Mouse (Mus musculus): ENCODE measurements at regions not wholly inside any gene's neighbourhood (a gene's known extent, or its start where the extent isn't known, plus 50 kb on each side); places are given as distances from the start of the nearest gene placed in this dataset.

DNA sequence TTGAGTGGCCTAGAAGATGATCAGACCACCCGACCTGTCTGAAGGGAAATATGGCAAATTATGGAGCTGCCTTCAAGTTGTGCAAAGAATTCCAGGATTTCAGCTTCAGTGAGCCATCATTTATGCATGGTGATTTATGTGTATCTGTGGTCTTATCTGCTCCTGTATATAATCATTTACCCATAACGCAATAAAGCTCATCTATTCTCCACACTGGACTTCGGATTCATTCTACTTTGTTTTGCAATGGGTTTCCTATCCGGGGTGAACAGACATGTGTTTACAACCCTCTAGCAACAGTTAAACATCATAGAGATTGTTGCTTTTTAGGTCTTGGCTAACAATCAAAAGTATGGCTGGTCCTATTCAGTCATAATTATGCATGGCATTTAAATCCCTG, 145.1 kb downstream of the Pcdh10 start:
- 37% methylated on average over 4 of the region's 4 CpGs for WGBS
- Histone ChIP-seq H3K4me1 (no peaks in the 10 kb centered on the region), H3K27me3 (replicated peaks) (no peaks in the 10 kb centered on the region), H3K4me3 (replicated peaks) (no peak overlapping the region), H3K9me3 (no peaks in the 10 kb centered on the region), H3K9ac (no peak overlapping the region), H3K27ac (no peak overlapping the region), H3K36me3 (no peaks in the 10 kb centered on the region), H3K4me2 (no peak overlapping the region)
- no peak for ATAC-seq (ENCODE audit: insufficient read depth, low FRiP score, low read depth)

DNA sequence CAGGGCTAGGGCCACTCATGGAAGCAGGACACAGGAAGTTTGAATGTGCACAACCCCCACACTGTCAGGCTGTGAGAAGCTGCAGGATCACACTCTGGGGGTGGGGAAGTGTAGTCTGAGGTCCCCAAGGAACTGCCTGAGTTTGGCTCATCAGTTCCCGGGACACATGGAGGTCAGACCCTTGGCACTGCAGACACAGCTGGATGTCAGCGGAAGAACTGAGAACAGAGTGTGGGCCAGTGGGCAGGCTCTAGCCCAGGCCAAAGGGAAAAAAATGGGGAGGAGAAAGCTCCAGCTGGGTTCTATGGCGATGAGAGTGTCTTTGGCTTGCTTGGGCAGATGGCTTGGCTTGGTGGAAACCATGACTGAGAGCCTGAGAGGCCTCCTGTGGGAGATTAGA, 168.9 kb downstream of the Pcdh10 start:
- no peak overlapping the region for H3K9ac ChIP-seq
- 87% methylated on average over 3 of the region's 3 CpGs for WGBS
- no peaks in the 10 kb centered on the region for H3K4me1 ChIP-seq
- no peak overlapping the region for H3K4me3 ChIP-seq (replicated peaks)
- no peak for ATAC-seq (ENCODE audit: insufficient read depth, low FRiP score, low read depth)
- H3K27ac ChIP-seq = no peak overlapping the region
- H3K4me2 ChIP-seq = no peak overlapping the region
- no peaks in the 10 kb centered on the region for H3K27me3 ChIP-seq (replicated peaks)
- H3K9me3 ChIP-seq = no peaks in the 10 kb centered on the region
- no peaks in the 10 kb centered on the region for H3K36me3 ChIP-seq

DNA sequence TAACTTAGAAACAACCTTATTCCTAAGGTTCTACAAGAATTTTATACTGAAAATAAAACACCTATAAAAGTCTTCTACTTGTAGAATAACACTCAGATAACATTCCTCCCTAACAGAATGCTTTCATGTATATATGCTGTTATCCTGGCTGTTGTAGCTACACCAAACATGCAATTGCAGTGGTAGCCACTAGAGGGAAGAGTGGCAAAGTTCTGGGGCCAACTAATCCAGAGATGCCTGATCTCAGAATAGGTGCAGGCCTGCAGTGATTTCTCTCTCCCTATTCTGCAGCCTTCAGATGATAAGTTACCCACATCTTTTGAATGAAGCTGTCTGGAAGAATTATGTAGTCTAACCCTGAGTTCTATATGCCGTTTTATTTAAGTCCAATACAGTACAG, 177.5 kb downstream of the Pcdh10 start:
- H3K9me3 ChIP-seq = no peaks in the 10 kb centered on the region
- no peak overlapping the region for H3K4me3 ChIP-seq (replicated peaks)
- H3K36me3 ChIP-seq = no peaks in the 10 kb centered on the region
- no peak overlapping the region for H3K27ac ChIP-seq
- 32% methylated on average over 1 of the region's 1 CpGs for WGBS
- H3K4me2 ChIP-seq = no peak overlapping the region
- H3K27me3 ChIP-seq (replicated peaks) = no peaks in the 10 kb centered on the region
- H3K9ac ChIP-seq = no peak overlapping the region
- no peaks in the 10 kb centered on the region for H3K4me1 ChIP-seq
- no peak for ATAC-seq (ENCODE audit: insufficient read depth, low FRiP score, low read depth)

DNA sequence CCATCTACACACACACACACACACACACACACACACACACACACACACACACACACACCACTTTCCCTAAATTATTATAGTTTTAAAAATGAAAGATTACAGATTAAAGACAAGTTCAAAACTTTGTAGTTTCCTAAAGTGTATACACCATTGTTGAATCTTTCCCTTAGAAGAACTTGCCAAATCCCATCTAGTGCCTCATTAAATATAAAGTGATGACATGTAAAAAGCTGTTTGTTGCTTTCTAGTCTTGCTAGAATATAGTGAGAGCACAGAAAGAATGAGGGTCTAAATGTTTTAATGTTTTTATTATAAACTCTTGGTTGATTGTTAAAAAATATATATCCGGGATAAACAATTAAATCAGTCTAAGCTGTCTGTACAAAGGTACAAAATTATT, 194.8 kb downstream of the Pcdh10 start:
- Histone ChIP-seq H3K9me3 (no peaks in the 10 kb centered on the region), H3K36me3 (no peaks in the 10 kb centered on the region), H3K4me2 (no peak overlapping the region), H3K27me3 (replicated peaks) (no peaks in the 10 kb centered on the region), H3K4me3 (replicated peaks) (no peak overlapping the region), H3K27ac (no peak overlapping the region), H3K9ac (no peak overlapping the region), H3K4me1 (no peaks in the 10 kb centered on the region)
- ATAC-seq (ENCODE audit: insufficient read depth, low FRiP score, low read depth) = no peak
- WGBS = 98% methylated on average over 1 of the region's 1 CpGs

DNA sequence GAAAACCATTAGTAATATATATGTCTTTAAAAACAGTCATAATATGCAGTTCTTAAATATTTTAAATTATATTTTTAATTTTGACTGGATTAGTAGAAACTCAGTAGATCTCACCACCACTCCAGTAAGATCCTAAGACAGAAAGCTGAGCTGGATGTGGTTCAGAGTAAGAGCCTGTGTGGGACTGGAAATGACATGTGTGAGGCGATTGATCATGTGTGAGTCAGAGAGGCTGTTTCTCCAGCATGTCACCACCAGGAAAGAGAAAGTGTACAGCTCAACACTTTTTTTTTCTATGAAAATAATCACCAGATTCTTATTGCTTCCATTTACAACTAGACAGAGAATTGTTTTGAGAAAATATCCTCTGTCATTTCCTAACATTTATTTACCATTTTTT, 198.8 kb downstream of the Pcdh10 start:
- Histone ChIP-seq H3K4me3 (replicated peaks) (no peak overlapping the region), H3K36me3 (no peaks in the 10 kb centered on the region), H3K9me3 (no peaks in the 10 kb centered on the region), H3K27ac (no peak overlapping the region), H3K9ac (no peak overlapping the region), H3K4me2 (no peak overlapping the region), H3K4me1 (no peaks in the 10 kb centered on the region), H3K27me3 (replicated peaks) (no peaks in the 10 kb centered on the region)
- no peak for ATAC-seq (ENCODE audit: insufficient read depth, low FRiP score, low read depth)
- WGBS = 82% methylated on average over 1 of the region's 1 CpGs

DNA sequence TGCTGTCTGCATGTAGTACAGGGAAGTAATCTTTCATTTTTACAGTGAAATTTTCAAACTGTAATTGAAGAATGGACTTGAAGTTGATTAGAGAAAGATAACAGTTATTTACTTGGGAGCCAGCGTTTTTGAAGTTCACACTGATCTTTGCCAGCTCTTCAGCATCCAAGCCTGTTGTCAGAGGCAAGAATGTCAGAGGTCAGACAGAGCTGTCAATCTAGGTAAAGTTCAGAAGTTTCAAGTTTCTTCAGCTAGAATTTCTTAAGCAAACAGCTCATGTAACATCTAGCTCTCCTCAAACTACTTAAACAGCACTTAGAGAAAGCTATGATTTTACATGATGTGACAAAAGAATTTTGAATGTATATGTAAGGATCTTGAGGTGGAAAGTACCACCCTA, 215.4 kb downstream of the Pcdh10 start:
- Histone ChIP-seq H3K4me2 (no peak overlapping the region), H3K4me3 (replicated peaks) (no peak overlapping the region), H3K27me3 (replicated peaks) (no peaks in the 10 kb centered on the region), H3K9ac (no peak overlapping the region), H3K36me3 (no peaks in the 10 kb centered on the region), H3K27ac (no peak overlapping the region), H3K4me1 (no peaks in the 10 kb centered on the region), H3K9me3 (no peaks in the 10 kb centered on the region)
- no peak for ATAC-seq (ENCODE audit: insufficient read depth, low FRiP score, low read depth)
- WGBS = 36% methylated on average over 1 of the region's 1 CpGs

DNA sequence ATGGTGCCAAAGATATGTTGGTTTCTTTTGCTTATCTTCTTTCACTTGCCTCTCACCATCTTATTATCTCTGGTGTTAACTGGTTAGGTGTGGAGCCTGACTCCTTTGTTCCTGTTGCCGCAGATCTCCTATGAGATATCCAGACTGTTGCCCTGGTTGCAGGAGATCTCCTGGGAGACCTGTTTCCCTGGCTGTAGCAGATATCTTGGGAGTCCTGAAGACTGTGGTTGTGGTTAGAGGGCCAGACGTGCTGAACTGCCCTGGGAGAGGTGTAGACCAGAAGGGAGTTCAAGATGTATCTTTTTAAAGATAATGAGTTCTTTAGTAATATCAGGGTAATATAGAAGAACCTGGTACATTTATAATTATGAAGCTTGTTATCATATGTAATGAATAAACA, 224.1 kb downstream of the Pcdh10 start:
- Histone ChIP-seq H3K9me3 (no peaks in the 10 kb centered on the region), H3K36me3 (no peaks in the 10 kb centered on the region), H3K4me2 (no peak overlapping the region), H3K9ac (no peak overlapping the region), H3K4me1 (no peaks in the 10 kb centered on the region), H3K27ac (no peak overlapping the region), H3K27me3 (replicated peaks) (no peaks in the 10 kb centered on the region), H3K4me3 (replicated peaks) (no peak overlapping the region)
- no peak for ATAC-seq (ENCODE audit: insufficient read depth, low FRiP score, low read depth)
- 76% methylated on average over 2 of the region's 2 CpGs for WGBS

DNA sequence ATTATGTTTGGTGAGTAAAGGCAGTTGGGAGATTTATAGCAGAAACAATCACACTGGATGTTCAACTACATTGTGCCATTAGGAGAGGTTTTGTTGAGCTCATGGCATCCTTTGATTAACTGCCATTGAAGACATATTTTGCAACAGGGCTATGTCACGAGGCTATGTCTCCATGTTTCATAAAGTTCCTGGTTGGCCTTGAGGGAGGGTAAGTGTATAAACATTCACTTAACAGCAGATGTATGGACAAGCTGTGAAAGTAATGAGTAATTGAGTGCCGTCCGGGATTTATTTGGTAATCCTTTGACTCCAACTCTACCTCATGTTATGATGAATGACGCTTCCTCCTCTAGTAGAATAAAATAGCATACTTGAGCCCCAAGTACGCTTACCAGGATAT, 225.0 kb downstream of the Pcdh10 start:
- no peak for ATAC-seq (ENCODE audit: insufficient read depth, low FRiP score, low read depth)
- WGBS = 40% methylated on average over 5 of the region's 5 CpGs
- Histone ChIP-seq H3K36me3 (no peaks in the 10 kb centered on the region), H3K9me3 (no peaks in the 10 kb centered on the region), H3K27me3 (replicated peaks) (no peaks in the 10 kb centered on the region), H3K9ac (no peak overlapping the region), H3K4me1 (no peaks in the 10 kb centered on the region), H3K4me3 (replicated peaks) (no peak overlapping the region), H3K4me2 (no peak overlapping the region), H3K27ac (no peak overlapping the region)

DNA sequence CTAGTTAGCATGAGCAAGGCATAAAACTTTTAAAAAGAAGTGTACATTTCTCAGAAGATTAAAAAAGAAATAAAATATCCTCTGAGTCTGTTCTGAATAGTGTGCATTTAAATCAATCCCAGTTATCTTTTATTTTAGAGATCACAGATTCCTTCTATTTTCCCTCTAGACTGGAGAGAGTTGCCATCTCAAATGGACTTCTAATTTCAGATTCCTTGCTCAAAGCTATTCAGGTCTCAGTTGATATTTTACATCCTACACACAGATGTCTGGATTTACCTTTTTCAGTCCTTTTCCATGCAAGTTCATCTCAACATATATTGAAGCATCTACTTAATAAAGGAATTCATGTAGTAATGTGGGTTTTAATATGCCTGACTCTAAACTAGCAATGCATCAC, 242.5 kb downstream of the Pcdh10 start:
- Histone ChIP-seq H3K36me3 (no peaks in the 10 kb centered on the region), H3K27ac (no peak overlapping the region), H3K9me3 (no peaks in the 10 kb centered on the region), H3K4me3 (replicated peaks) (no peak overlapping the region), H3K4me2 (no peak overlapping the region), H3K9ac (no peak overlapping the region), H3K4me1 (no peaks in the 10 kb centered on the region), H3K27me3 (replicated peaks) (no peaks in the 10 kb centered on the region)
- ATAC-seq (ENCODE audit: insufficient read depth, low FRiP score, low read depth) = no peak

DNA sequence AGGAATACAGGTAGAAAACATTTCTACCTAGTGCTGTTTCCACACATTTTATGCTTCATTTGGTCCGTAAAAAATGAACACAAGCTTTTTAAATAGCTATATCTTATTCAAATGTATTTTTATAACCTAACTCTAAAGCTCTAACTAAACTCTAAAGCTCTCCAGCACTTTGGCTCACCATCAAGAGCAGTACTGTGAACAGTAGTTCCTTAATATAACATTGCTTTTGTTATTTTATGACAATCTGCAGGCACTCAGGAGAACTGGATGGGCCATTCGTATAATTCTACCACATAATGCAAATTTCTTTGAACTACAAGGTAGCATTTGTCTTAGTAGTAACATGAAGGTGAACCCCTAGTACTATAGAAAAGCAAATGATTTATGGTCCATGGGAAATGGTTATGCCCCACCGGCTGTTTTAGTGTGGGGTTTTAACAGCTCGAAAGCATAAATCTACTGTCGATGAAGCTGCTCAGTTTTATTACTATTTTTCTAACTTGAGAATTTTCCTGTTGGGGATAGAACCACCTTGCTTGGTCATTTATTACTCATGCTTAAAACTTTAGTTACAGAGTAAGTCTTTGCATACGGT, 267.8 kb downstream of the Pcdh10 start:
- no peaks in the 10 kb centered on the region for H3K4me1 ChIP-seq
- no peaks in the 10 kb centered on the region for H3K9me3 ChIP-seq
- no peak overlapping the region for H3K4me2 ChIP-seq
- ATAC-seq (ENCODE audit: insufficient read depth, low FRiP score, low read depth) = no peak
- H3K9ac ChIP-seq = no peak overlapping the region
- H3K4me3 ChIP-seq (replicated peaks) = no peak overlapping the region
- no peaks in the 10 kb centered on the region for H3K27me3 ChIP-seq (replicated peaks)
- H3K27ac ChIP-seq = no peak overlapping the region
- 69% methylated on average over 6 of the region's 6 CpGs for WGBS
- H3K36me3 ChIP-seq = no peaks in the 10 kb centered on the region

DNA sequence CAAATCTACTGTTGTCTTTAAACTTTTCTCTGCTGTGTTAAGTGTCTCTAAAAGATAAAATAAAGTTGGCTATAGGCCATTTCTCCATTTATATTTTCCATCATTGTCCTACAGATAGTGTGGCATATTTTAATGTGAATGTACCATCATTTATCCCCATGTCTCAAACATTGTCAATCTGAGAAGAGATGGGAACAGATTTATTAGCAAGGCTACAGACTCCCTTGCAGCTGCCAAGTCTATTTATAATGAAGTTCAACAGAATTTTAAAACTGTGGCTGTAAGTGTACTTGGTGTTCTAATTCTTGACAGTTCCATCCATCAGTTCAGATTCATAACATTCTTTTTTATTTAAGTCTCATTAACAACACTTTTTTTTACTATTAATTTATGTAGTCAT, 271.2 kb downstream of the Pcdh10 start:
- H3K9ac ChIP-seq = no peak overlapping the region
- H3K4me1 ChIP-seq = no peaks in the 10 kb centered on the region
- H3K27ac ChIP-seq = no peak overlapping the region
- no peaks in the 10 kb centered on the region for H3K9me3 ChIP-seq
- H3K4me2 ChIP-seq = no peak overlapping the region
- no peaks in the 10 kb centered on the region for H3K27me3 ChIP-seq (replicated peaks)
- no peaks in the 10 kb centered on the region for H3K36me3 ChIP-seq
- ATAC-seq (ENCODE audit: insufficient read depth, low FRiP score, low read depth) = no peak
- no peak overlapping the region for H3K4me3 ChIP-seq (replicated peaks)

DNA sequence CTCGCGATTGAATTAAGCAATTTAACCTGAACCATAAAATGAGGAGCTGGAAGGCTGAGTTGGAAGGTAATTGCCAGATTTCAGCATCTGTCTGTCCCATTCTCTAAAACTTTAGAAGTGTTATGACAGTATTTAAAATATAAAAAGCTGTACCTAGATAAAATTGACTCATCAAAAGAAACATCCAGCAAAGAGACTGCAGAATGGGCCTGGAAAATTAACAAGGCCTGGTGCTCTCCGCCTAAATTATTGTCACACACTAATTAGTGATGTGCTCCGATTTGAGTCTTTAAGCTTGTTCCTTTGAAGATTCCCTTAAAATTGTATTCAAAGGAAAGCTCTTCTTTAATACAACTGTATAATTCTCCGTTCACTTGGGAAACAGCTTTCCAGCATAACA, 278.8 kb downstream of the Pcdh10 start:
- ATAC-seq (ENCODE audit: insufficient read depth, low FRiP score, low read depth) = no peak
- H3K4me3 ChIP-seq (replicated peaks) = no peak overlapping the region
- H3K9me3 ChIP-seq = no peaks in the 10 kb centered on the region
- WGBS = 92% methylated on average over 5 of the region's 5 CpGs
- H3K27me3 ChIP-seq (replicated peaks) = no peaks in the 10 kb centered on the region
- no peaks in the 10 kb centered on the region for H3K4me1 ChIP-seq
- H3K9ac ChIP-seq = no peak overlapping the region
- no peak overlapping the region for H3K27ac ChIP-seq
- H3K4me2 ChIP-seq = no peak overlapping the region
- H3K36me3 ChIP-seq = no peaks in the 10 kb centered on the region

DNA sequence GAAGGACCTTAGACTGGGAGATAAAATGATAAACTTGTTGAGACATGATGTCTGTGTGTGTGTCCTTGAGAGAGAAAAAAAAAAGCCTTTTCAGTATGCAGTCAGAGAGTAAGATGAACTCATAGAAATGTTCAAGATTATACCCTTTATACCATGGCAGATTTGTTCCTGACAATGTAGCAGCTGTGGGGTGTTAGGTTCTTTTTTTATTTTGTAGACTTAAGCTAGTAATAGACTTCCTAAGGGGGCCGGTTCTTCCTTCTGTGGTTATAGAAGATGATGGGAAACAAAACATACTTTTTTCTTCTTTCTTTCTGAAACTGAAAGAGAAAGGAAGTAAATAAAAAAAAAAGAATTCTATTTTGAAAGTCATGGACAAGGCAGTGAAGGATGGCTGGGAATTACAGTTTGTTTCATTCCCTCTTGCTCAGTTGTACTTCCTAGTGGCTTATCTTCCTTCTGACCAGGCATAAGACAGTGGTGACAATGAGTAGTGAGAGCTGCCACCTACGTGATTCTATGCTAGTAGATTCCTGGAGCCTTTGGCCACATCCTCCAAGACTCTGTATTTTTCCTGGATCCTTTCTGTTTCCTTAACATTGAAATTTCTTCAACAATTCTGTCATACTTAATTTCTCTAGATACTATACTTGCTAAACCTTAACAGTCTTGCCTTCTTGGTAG, 280.0 kb downstream of the Pcdh10 start:
- no peaks in the 10 kb centered on the region for H3K27me3 ChIP-seq (replicated peaks)
- WGBS = 66% methylated on average over 2 of the region's 2 CpGs
- H3K9ac ChIP-seq = no peak overlapping the region
- ATAC-seq (ENCODE audit: insufficient read depth, low FRiP score, low read depth) = no peak
- H3K36me3 ChIP-seq = no peaks in the 10 kb centered on the region
- H3K4me1 ChIP-seq = no peaks in the 10 kb centered on the region
- H3K27ac ChIP-seq = no peak overlapping the region
- no peaks in the 10 kb centered on the region for H3K9me3 ChIP-seq
- H3K4me3 ChIP-seq (replicated peaks) = no peak overlapping the region
- no peak overlapping the region for H3K4me2 ChIP-seq

Measured in stomach, embryonic 15.5 days (tissue).